Mouse (Mus musculus) right cerebral cortex, adult 18-20 months (tissue): ENCODE results near the gene Hmg20a.

ENCODE experiments used
- DNase-seq: peaks from one replicate; pipeline ENCODE4 v3.0.0; 2022; ENCODE audit warnings: mixed read lengths

Hmg20a gene

GRCm38 (mm10) chr9:56533916-56534315 lies 115.5 kb downstream of the Hmg20a start:
- no peak for DNase-seq

DNA sequence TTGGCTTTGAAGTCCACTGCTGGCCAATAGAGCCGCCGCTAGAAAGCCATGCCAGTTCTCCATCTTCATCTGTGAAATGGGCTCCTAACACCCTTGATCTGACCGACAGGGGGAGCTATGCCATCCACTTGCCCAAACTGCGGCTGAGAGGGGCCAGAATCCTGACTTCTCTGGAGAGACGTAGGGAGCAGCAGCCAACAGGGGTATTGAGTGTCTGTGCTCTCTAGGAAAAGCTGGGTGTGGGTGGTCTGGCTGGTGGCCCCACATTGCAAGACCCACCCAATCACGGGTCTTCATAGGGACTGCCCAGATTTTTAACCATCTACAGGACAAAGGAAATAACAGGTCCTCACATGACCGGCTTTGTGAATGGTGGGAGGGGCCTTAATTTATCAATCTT lies 116.3 kb downstream of the Hmg20a start:
- no peak for DNase-seq

- no peak for DNase-seq
Observed at GRCm38 (mm10) chr9:56535361-56535760, 117.0 kb downstream of the Hmg20a start.

- no peak for DNase-seq
Observed at GRCm38 (mm10) chr9:56540051-56540450, 121.6 kb downstream of the Hmg20a start.

DNA sequence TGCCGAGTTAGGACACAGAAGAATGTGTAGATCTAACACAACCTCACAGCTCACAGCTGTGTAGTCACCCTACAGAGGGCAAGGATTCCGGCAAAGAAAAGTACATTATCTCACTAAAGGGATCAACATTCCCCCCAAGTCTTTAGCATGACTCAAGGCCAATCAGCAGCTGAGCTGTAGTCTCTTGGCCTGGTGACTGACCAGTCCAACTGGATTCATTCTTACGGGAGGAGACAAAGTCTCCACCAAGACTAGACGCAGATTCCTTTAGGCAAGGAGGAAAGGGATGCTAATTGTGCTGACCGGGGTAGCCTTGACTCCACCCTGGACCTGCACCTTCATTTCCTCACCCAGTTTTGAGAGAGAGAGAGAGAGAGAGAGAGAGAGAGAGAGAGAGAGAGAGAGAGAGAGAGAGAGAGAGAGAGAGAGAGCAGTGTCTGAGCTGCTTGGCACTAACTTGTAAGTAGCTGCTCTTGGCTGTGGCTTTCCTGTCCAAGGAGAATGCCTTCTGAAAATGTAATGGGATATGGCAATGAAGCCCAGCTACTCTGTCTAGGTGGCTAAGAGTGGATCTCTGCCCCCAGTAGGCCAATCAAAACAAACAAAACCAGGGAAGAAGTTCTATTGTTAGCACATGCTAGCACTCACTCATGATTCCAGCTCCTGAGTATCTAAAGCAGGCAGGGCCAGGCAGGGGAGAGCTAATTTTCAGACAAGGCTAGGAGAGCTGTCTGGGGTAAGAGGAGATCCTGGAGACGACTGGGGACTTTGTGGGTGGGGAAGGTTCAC lies 126.5 kb downstream of the Hmg20a start:
- DNase-seq, result no peak
